Mouse (Mus musculus) liver, postnatal 0 days (tissue): ENCODE data around the gene Tle4. TPM values are rescaled to one million over a fixed set of nuclear protein-coding genes. Genes with fewer than 3 reads are reported as not detected.

Source experiments
- ATAC-seq: fragments of 200-750 bp; cut with Nextera tagmentation; 2 replicates; pipeline ENCODE4 v1.8.0; 2017; ENCODE audit warnings: mild to moderate bottlenecking, moderate library complexity
- DNase-seq: peaks from one replicate; pipeline ENCODE4 v3.0.0-alpha.2; 2016
- H3K27ac ChIP-seq: fragments of 300-500 bp; sonication (generic); 2 replicates; pipeline ENCODE4 v1.5.1; 2014; ENCODE audit warnings: antibody characterized with exemption, moderate library complexity, mild to moderate bottlenecking, low read depth
- H3K27me3 ChIP-seq: fragments of 300-500 bp; sonication (generic); 2 replicates; pipeline ENCODE4 v1.6.1; 2014; ENCODE audit warnings: low read length, control low read depth, mixed read lengths; ENCODE audit not compliant: insufficient read depth
- H3K36me3 ChIP-seq: fragments of 300-500 bp; sonication (generic); replicated peaks from 2 replicates; pipeline ENCODE4 v1.6.1; 2014; ENCODE audit warnings: mild to moderate bottlenecking, control low read depth, low read length, moderate library complexity, mixed read lengths; ENCODE audit not compliant: insufficient read depth
- H3K4me1 ChIP-seq: fragments of 300-500 bp; sonication (generic); 2 replicates; pipeline ENCODE4 v1.6.1; 2014; ENCODE audit warnings: antibody characterized with exemption, mild to moderate bottlenecking, control low read depth; ENCODE audit not compliant: insufficient read depth
- H3K4me2 ChIP-seq: fragments of 300-500 bp; sonication (generic); 2 replicates; pipeline ENCODE4 v1.6.1; 2014; ENCODE audit warnings: low read depth, mild to moderate bottlenecking, low read length, moderate library complexity, mixed read lengths
- H3K4me3 ChIP-seq: fragments of 300-500 bp; sonication (generic); 2 replicates; pipeline ENCODE4 v1.5.1; 2014; ENCODE audit warnings: low read depth, low read length
- H3K9ac ChIP-seq: fragments of 300-500 bp; sonication (generic); replicated peaks from 2 replicates; pipeline ENCODE4 v1.6.1; 2014; ENCODE audit warnings: mild to moderate bottlenecking, moderate library complexity
- H3K9me3 ChIP-seq: fragments of 300-500 bp; sonication (generic); 2 replicates; pipeline ENCODE4 v1.6.1; 2016; ENCODE audit warnings: mild to moderate bottlenecking, control low read depth, low read length, mixed read lengths
- CTCF ChIP-seq: sonication (generic); IDR thresholded peaks from 2 replicates; pipeline ENCODE4 v1.5.1; 2016; ENCODE audit warnings: antibody characterized with exemption, low read depth
- EP300 ChIP-seq: IDR thresholded peaks from 2 replicates; pipeline ENCODE4 v1.6.1; 2016; ENCODE audit warnings: antibody characterized with exemption, low read depth, mild to moderate bottlenecking
- WGBS: fragments of 180-500 bp; shearing (Covaris S2); extraction: QIAGEN DNeasy Blood & Tissue Kit; methylation state at CpG from one replicate; pipeline ENCODE4 v1.1.7; 2014; ENCODE audit not compliant: insufficient replicate concordance; 5-methylcytosine and 5-hydroxymethylcytosine counted together
- polyA plus RNA-seq: library from polyadenylated mRNA; unstranded; fragments of >200 nt; fragmentation: Nextera tagmentation; extraction: Ambion mirVana; gene quantifications from 2 replicates; pipeline ENCODE4 v1.2.1, GENCODE M21; 2015

Gene Tle4
- polyA plus RNA-seq, 1 experiment from 2014 or later: 3.1 TPM

DNA sequence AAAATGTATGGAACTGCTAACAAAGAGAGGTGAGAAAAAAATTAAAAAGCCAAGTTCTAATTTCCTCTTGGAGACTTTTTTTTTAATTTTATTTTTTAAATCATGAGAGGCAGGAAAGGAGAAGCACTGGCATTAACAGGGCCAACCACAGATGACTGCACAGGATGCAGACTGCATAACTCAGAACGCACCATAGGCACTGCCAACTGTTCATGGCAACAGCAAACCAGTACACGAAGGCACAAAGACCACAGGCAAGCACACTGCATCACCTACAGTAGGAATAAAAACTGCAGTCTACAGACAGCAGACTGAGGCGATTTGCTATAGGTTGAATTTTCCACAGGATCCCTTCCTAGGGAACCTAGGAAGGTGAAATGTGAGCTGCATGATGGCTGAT is 112.7 kb downstream of the Tle4 start:
- 60% methylated on average over 3 of the region's 3 CpGs for WGBS

GRCm38 (mm10) chr19:14482562-14483138 is 115.2 kb downstream of the Tle4 start:
- no peak for TF ChIP-seq CTCF
- H3K36me3 ChIP-seq: no peaks in the 10 kb centered on the region
- H3K27me3 ChIP-seq: no peaks in the 10 kb centered on the region
- no peak overlapping the region for H3K4me2 ChIP-seq
- H3K9me3 ChIP-seq: no peaks in the 10 kb centered on the region
- 88% methylated on average over 5 of the region's 5 CpGs for WGBS
- ATAC-seq: no peak
- no peaks in the 10 kb centered on the region for H3K4me1 ChIP-seq
- no peak for DNase-seq
- no peak overlapping the region for H3K27ac ChIP-seq
- no peak overlapping the region for H3K4me3 ChIP-seq
- no peak overlapping the region for H3K9ac ChIP-seq

More for the DNA sequence above, 112.7 kb downstream of the Tle4 start:
- no peak overlapping the region for H3K27ac ChIP-seq
- DNase-seq (no peak), ATAC-seq (no peak)
- H3K9ac ChIP-seq: no peak overlapping the region
- H3K4me2 ChIP-seq: no peak overlapping the region
- H3K36me3 ChIP-seq: no peaks in the 10 kb centered on the region
- no peak overlapping the region for H3K4me3 ChIP-seq
- H3K27me3 ChIP-seq: no peaks in the 10 kb centered on the region
- no peak for TF ChIP-seq CTCF
- TF ChIP-seq EP300: no peak
- H3K4me1 ChIP-seq: no peaks in the 10 kb centered on the region
- H3K9me3 ChIP-seq: no peaks in the 10 kb centered on the region

- Histone ChIP-seq H3K27ac (no peak overlapping the region), H3K4me3 (no peak overlapping the region), H3K4me2 (no peak overlapping the region), H3K9me3 (no peaks in the 10 kb centered on the region), H3K27me3 (no peaks in the 10 kb centered on the region), H3K36me3 (no peaks in the 10 kb centered on the region), H3K4me1 (no peaks in the 10 kb centered on the region), H3K9ac (no peak overlapping the region)
- no peak for DNase-seq
- ATAC-seq: no peak
- 62% methylated on average over 5 of the region's 5 CpGs for WGBS
- TF ChIP-seq CTCF (no peak), EP300 (no peak)
Measured at GRCm38 (mm10) chr19:14481796-14482561, 115.9 kb downstream of the Tle4 start.

DNA sequence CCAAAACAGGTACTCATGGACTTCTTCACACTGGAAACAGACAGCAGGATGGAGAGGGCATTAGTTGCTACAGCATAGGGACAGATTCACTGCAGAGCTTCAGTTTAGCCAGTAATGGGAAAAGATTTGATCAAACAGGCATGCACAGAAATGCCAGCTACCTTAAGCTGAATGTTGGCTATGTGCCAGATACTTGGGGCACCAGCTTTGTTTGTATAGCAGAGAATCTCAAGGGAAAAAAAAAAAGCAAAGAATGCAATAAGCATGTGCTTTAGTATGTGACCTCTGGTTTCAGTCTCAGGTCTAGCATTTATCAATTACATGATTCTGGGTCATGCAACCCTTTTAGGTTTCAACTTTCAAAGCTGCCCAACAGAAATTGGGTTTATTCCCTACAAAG is 118.1 kb downstream of the Tle4 start:
- H3K27ac ChIP-seq: no peak overlapping the region

DNA sequence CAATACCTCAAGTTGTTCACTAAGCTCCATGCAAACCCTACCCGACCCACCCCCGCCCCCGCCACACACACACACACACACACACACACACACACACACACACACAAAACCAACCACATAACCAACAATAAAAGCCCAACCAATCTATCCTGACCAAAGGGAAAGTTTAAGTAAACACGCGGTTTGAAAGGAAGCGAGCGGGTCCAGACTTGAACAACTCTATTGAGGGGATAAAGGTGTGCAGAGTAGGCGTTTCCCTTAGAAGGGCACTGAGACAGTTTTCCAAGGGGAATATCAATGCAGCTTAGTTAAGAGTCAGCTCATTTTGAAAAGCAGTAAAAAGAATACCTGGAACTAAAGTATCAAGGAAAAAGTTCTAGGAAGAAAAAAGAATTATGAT is 128.5 kb downstream of the Tle4 start:
- Histone ChIP-seq H3K4me2 (no peak overlapping the region), H3K36me3 (peaks cover 7% of the 10 kb centered on the region), H3K27me3 (no peaks in the 10 kb centered on the region), H3K4me3 (no peak overlapping the region), H3K9me3 (no peaks in the 10 kb centered on the region), H3K9ac (no peak overlapping the region), H3K27ac (no peak overlapping the region), H3K4me1 (no peaks in the 10 kb centered on the region)
- no peak for TF ChIP-seq EP300
- TF ChIP-seq CTCF: no peak
- ATAC-seq (no peak), DNase-seq (no peak)
- 78% methylated on average over 8 of the region's 8 CpGs for WGBS

More for the DNA sequence above, 118.1 kb downstream of the Tle4 start:
- H3K9ac ChIP-seq: no peak overlapping the region
- H3K4me2 ChIP-seq: no peak overlapping the region
- H3K36me3 ChIP-seq: no peaks in the 10 kb centered on the region
- H3K4me1 ChIP-seq: no peaks in the 10 kb centered on the region
- no peak overlapping the region for H3K4me3 ChIP-seq
- no peak for DNase-seq
- H3K27me3 ChIP-seq: no peaks in the 10 kb centered on the region
- no peaks in the 10 kb centered on the region for H3K9me3 ChIP-seq
- no peak for ATAC-seq
- no peak for TF ChIP-seq EP300
- no peak for TF ChIP-seq CTCF

- Histone ChIP-seq H3K4me1 (no peaks in the 10 kb centered on the region), H3K4me2 (no peak overlapping the region), H3K9ac (no peak overlapping the region), H3K27ac (no peak overlapping the region), H3K27me3 (no peaks in the 10 kb centered on the region), H3K36me3 (peaks cover 12% of the 10 kb centered on the region), H3K4me3 (no peak overlapping the region), H3K9me3 (no peaks in the 10 kb centered on the region)
- DNase-seq: no peak
- TF ChIP-seq CTCF: no peak
- no peak for TF ChIP-seq EP300
- ATAC-seq: no peak
- WGBS: 63% methylated on average over 2 of the region's 2 CpGs
Measured at GRCm38 (mm10) chr19:14468733-14469132, 129.1 kb downstream of the Tle4 start.
